ENCODE assay signal across 8 mouse cellular contexts in the genomic region with DNA sequence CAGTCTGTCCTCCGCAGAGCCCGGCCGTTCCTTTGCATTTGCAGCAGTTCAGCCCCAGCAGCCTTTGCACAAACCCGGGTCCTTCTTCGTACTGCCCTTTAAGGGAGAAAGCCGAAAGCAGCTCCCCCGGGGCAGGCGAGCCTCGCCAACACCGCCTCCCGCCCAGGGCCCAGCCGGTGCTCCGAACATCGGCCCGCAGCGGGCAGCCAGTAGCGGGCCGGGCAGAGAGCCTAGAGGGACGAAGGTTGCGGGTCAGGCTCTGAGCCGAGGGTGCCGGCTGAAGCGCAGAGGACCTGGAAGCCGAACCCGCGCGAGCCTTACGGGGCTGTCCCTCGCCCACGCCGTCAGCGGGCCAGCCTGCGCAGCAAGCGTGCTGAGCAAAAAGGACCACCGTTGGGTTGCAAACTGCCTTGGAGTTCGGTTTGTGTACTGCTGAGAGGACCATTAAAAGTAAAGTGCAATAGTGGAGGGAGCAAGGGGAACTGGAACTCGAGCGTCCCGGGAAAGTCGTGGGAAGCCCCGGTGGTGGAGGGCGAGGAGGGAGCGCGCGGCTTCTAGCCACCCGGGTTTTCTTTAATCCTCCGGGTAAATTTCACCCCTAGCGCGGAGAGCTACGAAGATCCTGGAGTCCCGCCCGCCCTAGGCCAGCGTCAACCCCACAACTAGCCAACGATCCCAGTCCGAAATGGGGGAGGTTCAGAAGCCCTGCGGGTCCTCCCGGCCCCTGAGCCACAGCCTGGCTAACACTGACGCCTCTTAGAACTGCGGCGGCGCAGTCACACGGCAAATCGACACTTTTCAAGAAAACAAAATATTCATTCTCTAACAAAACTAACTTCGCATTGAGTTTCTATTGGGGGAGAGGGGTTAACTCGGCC. TPM values are rescaled to one million over a fixed set of nuclear protein-coding genes. Genes with fewer than 3 reads are reported as not detected.
DNase-seq lines count a peak whose midpoint lies in the region; ATAC-seq and TF ChIP-seq lines count a peak whose summit lies in the region.

No protein-coding gene starts in this region.

- H3K4me1 ChIP-seq in embryonic facial prominence, embryonic 12.5 days: peaks cover 16% of the 10 kb centered on the region
- peaks cover 6% of the 10 kb centered on the region; the same call in 1 of the 2 replicates for H3K4me1 ChIP-seq in lung, adult 2 months (ENCODE audit: control insufficient read depth, insufficient read depth, low read length)

- H3K36me3 ChIP-seq in embryonic facial prominence, embryonic 12.5 days: no peaks in the 10 kb centered on the region

- peak overlapping the region; percentile 84 for H3K27ac ChIP-seq in embryonic facial prominence, embryonic 12.5 days

- no peak for TF ChIP-seq POLR2A in lung, adult 2 months (IDR thresholded peaks at IDR 0.05; ENCODE audit: borderline replicate concordance, extremely low read depth, low read depth, low read length)

- peak overlapping the region; percentile 59 for H3K4me3 ChIP-seq in embryonic facial prominence, embryonic 12.5 days
- H3K4me3 ChIP-seq in lung, adult 2 months (replicated peaks; ENCODE audit: extremely low read depth, low read depth, low read length): peak overlapping the region; percentile 68

- under 1% methylated on average over 65 of the region's 65 CpGs for WGBS in embryonic facial prominence, embryonic 12.5 days
- WGBS in lung, adult 2 months: under 1% methylated on average over 64 of the region's 65 CpGs

- peaks cover 33% of the 10 kb centered on the region for H3K27me3 ChIP-seq in embryonic facial prominence, embryonic 12.5 days

- H3K9ac ChIP-seq in embryonic facial prominence, embryonic 12.5 days: peak overlapping the region; percentile 90

- peak overlapping the region; percentile 97 for H3K4me2 ChIP-seq in embryonic facial prominence, embryonic 12.5 days (replicated peaks)

- ATAC-seq in embryonic facial prominence, embryonic 12.5 days (ENCODE audit: insufficient number of reproducible peaks, insufficient read depth, low FRiP score, low TSS enrichment): no peak
- ATAC-seq in neutrophil, adult 5-6 weeks (ENCODE audit: extremely low read depth, insufficient number of reproducible peaks, low FRiP score, poor library complexity, severe bottlenecking): peak; percentile 16; the same call in 1 of the 2 replicates

- TF ChIP-seq CTCF in lung, adult 2 months (IDR thresholded peaks at IDR 0.05; ENCODE audit: insufficient read depth, low read length): no peak

- no peaks in the 10 kb centered on the region for H3K9me3 ChIP-seq in embryonic facial prominence, embryonic 12.5 days

- DNase-seq in spleen, adult 12 weeks (ENCODE audit: low spot score): peak; percentile 38
- DNase-seq in spleen, postnatal 36 days (ENCODE audit: low spot score in 2 of 2): no peak
- DNase-seq in heart, adult 8-10 months (ENCODE audit: low spot score): peak; percentile 40
- peak; percentile 76 for DNase-seq in kidney, adult 18-20 months
- peak; percentile 66 for DNase-seq in lung, adult 2 months
- peak; percentile 70 for DNase-seq in urinary bladder, adult 2 months (ENCODE audit: low spot score)

RNA-seq across cellular contexts. Expression of a gene that starts 6.6 kb away (rescaled TPM):
- polyA plus RNA-seq in embryonic facial prominence, embryonic 12.5 days (2016; fragmentation: Nextera tagmentation; extraction: Ambion mirVana): 53.7 and 59.7 TPM in 2 replicates
- total RNA-seq in heart, adult 8-10 months (2022): 10 to 100 TPM; 21.3 to 32.2 (median 26.4) TPM
- polyA plus RNA-seq in lung, adult 2 months (2012; rRNA removed): 3.3 and 3.9 TPM in 2 replicates
- 0.98 and 1.4 TPM in 2 replicates for total RNA-seq in neutrophil, adult 5-6 weeks (2017)
- polyA plus RNA-seq in urinary bladder, adult 2 months (2012; rRNA removed): 3.5 and 3.8 TPM in 2 replicates

RNA-seq across cellular contexts. Expression of a gene that starts 7.2 kb away (rescaled TPM):
- 295 and 301 TPM in 2 replicates for polyA plus RNA-seq in embryonic facial prominence, embryonic 12.5 days (2016; fragmentation: Nextera tagmentation; extraction: Ambion mirVana)
- total RNA-seq in heart, adult 8-10 months (2022): 10 to 100 TPM; 46.4 to 58.6 (median 54.4) TPM
- polyA plus RNA-seq in lung, adult 2 months (2012; rRNA removed): 32.7 and 50.4 TPM in 2 replicates
- total RNA-seq in neutrophil, adult 5-6 weeks (2017): 101 and 108 TPM in 2 replicates
- 100 and 101 TPM in 2 replicates for polyA plus RNA-seq in urinary bladder, adult 2 months (2012; rRNA removed)

RNA-seq across cellular contexts. Expression of a gene that starts 52.5 kb away (rescaled TPM):
- polyA plus RNA-seq in embryonic facial prominence, embryonic 12.5 days (2016; fragmentation: Nextera tagmentation; extraction: Ambion mirVana): 0.88 and 1.1 TPM in 2 replicates
- total RNA-seq in heart, adult 8-10 months (2022): 1 to 10 TPM in 2 of 4 experiments, under 1 TPM in 2; 0.57 to 1.3 (median 0.98) TPM
- 0.16 and 0.33 TPM in 2 replicates for polyA plus RNA-seq in lung, adult 2 months (2012; rRNA removed)
- 0.98 TPM in 1 of 2 replicates, not detected in the other for total RNA-seq in neutrophil, adult 5-6 weeks (2017)
- polyA plus RNA-seq in urinary bladder, adult 2 months (2012; rRNA removed): 1.0 and 1.3 TPM in 2 replicates

Comparison
In these comparisons a context has a peak if more than half of its experiments do, and no peak if none do; other contexts are left out.
1. DNase-seq: peak in spleen, adult 12 weeks (single experiment), heart, adult 8-10 months (single experiment), kidney, adult 18-20 months (single experiment), lung, adult 2 months (single experiment) and urinary bladder, adult 2 months (single experiment); none in spleen, postnatal 36 days (0 of 2).
2. RNA of a gene that starts 6.6 kb away (polyA plus RNA-seq): 53.7 to 59.7 TPM in embryonic facial prominence, embryonic 12.5 days; 3.3 to 3.9 TPM in lung, adult 2 months and 3.5 to 3.8 TPM in urinary bladder, adult 2 months; every median in the first group is over 10 times any median in the second.